Mouse (Mus musculus) cerebellum, adult 2 months (tissue): ENCODE measurements around the gene Cgn. TPM values are rescaled to one million over a fixed set of nuclear protein-coding genes. Genes with fewer than 3 reads are reported as not detected.

ENCODE experiments used
- polyA plus RNA-seq: library from polyadenylated mRNA; depleted of rRNA; stranded (reverse); fragments of >200 nt; gene quantifications from 2 replicates; pipeline ENCODE4 v1.2.3, GENCODE M21; 2012; rRNA removed

The Cgn gene
- polyA plus RNA-seq, 1 experiment, result 5.3 TPM

Other genes starting within 250 kb of the Cgn start
- 55.9 and 58.6 TPM in 2 replicates for gene Snx27, start 203.8 kb downstream of the Cgn start, polyA plus RNA-seq
- not detected in 2 replicates for gene Gm10972, start 143.4 kb downstream of the Cgn start, polyA plus RNA-seq
- gene Tuft1, start 127.6 kb downstream of the Cgn start, polyA plus RNA-seq, result 7.0 and 7.4 TPM in 2 replicates
- gene Selenbp2, start 92.9 kb downstream of the Cgn start, polyA plus RNA-seq, result 0.44 TPM in 1 of 2 replicates, not detected in the other
- gene Pogz, start 51.1 kb upstream of the Cgn start, polyA plus RNA-seq, result 45.3 and 46.2 TPM in 2 replicates
- gene Psmb4, start 100.5 kb upstream of the Cgn start, polyA plus RNA-seq, result 298 and 301 TPM in 2 replicates
- gene Selenbp1, start 146.6 kb upstream of the Cgn start, polyA plus RNA-seq, result 12.5 and 15.4 TPM in 2 replicates
- gene Rfx5, start 167.6 kb upstream of the Cgn start, polyA plus RNA-seq, result 30.1 and 36.1 TPM in 2 replicates
- gene Pi4kb, start 188.2 kb upstream of the Cgn start, polyA plus RNA-seq, result 68.4 and 68.9 TPM in 2 replicates
- gene Zfp687, start 229.0 kb upstream of the Cgn start, polyA plus RNA-seq, result 40.9 and 43.8 TPM in 2 replicates